In the genomic region with DNA sequence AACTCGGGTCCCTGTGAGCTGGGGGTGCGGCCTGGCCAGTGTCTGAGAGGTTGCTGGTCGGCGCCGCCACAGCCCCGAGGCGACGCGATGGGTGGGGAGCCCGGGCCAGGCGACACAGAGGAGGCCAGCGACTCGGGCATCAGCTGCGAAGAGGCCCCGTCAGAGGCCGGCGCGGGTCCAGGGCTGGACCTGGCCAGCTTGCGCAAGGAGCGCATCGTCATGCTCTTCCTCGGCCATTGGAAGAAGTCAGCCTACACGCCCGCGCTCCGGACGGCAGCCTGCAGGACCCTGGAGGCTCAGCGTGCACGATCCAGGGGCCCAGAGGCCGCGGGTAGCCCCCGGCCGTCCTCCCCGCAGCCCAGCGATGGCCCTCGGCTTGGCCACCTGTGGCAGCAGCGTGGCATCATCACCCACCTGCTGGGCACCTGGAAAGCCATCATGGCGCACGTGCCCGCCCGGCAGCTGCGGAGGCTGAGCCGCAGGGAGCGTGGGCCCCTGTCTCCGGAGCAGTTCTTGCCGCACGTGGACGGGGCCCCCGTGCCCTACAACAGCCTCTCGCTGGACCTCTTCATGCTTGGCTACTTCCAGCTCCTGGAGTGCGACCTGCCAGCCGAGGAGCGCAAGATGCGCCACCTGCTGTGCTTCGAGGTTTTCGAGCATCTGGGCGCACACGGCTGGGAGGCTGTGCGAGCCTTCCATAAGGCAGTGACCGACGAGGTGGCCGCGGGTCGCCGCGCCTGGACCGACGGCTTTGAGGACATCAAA, we compare ENCODE assay signal across 9 mouse cellular contexts. TPM values are rescaled to one million over a fixed set of nuclear protein-coding genes. Genes with fewer than 3 reads are reported as not detected.
DNase-seq lines count a peak whose midpoint lies in the region; ATAC-seq lines count a peak whose summit lies in the region.
"Had no signal": no experiment of that assay in that cellular context is flagged by ENCODE, and none has a peak within 500 bp of the region (broad histone marks: within the 10 kb centered on the region; RNA-seq: fewer than 3 reads in every experiment).

No protein-coding gene starts in this region.

- intact Hi-C loops in heart, postnatal 25 days (cut with DNase I), result no loop called here
- intact Hi-C loops in heart, postnatal 10 days (cut with DNase I), result loop anchor here (5.0 kb wide), 1 partner anchor 137 kb away; no protein-coding TSS in a partner anchor

- no peak overlapping the region for H3K27ac ChIP-seq in heart, embryonic 12.5 days (ENCODE audit: poor library complexity, severe bottlenecking)
- no peak overlapping the region for H3K27ac ChIP-seq in neural tube, embryonic 15.5 days (replicated peaks)

- H3K4me3 ChIP-seq in heart, embryonic 12.5 days, result peak overlapping the region; percentile 36
- H3K4me3 ChIP-seq in neural tube, embryonic 15.5 days (replicated peaks), result peak overlapping the region; percentile 39

- H3K9ac ChIP-seq in heart, embryonic 12.5 days, result peak overlapping the region; percentile 21; the same call in 1 of the 2 replicates
- H3K9ac ChIP-seq in neural tube, embryonic 15.5 days (replicated peaks), result 0 out of 2 replicates have a peak overlapping the region, but pooled peaks have one; percentile 2

- H3K4me1 ChIP-seq in heart, embryonic 12.5 days (replicated peaks), result peaks cover 16% of the 10 kb centered on the region
- peaks cover 18% of the 10 kb centered on the region for H3K4me1 ChIP-seq in neural tube, embryonic 15.5 days

- no peak for DNase-seq in heart, postnatal 25 days (ENCODE audit: low spot score)
- peak; percentile 62 for DNase-seq in embryo, embryonic 11 days
- DNase-seq in heart, postnatal 10 days, result peak; percentile 35 to 36
- DNase-seq in kidney, postnatal 4 days, result peak; percentile 66 to 77
- DNase-seq in right cerebral cortex, adult 18-20 months, result no peak
- no peak for DNase-seq in ovary, postnatal 10 days (ENCODE audit: low spot score)

- H3K9me3 ChIP-seq in heart, embryonic 12.5 days (replicated peaks), result no peaks in the 10 kb centered on the region
- no peaks in the 10 kb centered on the region for H3K9me3 ChIP-seq in neural tube, embryonic 15.5 days (replicated peaks)

- H3K27me3 ChIP-seq in heart, embryonic 12.5 days (replicated peaks), result peaks cover 59% of the 10 kb centered on the region
- H3K27me3 ChIP-seq in neural tube, embryonic 15.5 days (replicated peaks), result peaks cover 50% of the 10 kb centered on the region
- H3K27me3 ChIP-seq: Patski had no signal

- ATAC-seq in heart, embryonic 12.5 days (ENCODE audit: insufficient number of reproducible peaks, low FRiP score), result no peak
- 0 out of 2 replicates have a peak, but pooled peaks have one; percentile 15 for ATAC-seq in neural tube, embryonic 15.5 days (ENCODE audit: low FRiP score)

- H3K36me3 ChIP-seq in heart, embryonic 12.5 days, result no peaks in the 10 kb centered on the region
- H3K36me3 ChIP-seq in neural tube, embryonic 15.5 days, result no peaks in the 10 kb centered on the region

- H3K4me2 ChIP-seq in heart, embryonic 12.5 days, result peak overlapping the region; percentile 69
- peak overlapping the region; percentile 79 for H3K4me2 ChIP-seq in neural tube, embryonic 15.5 days

- 4% methylated on average over 65 of the region's 68 CpGs for WGBS in heart, embryonic 12.5 days
- WGBS in neural tube, embryonic 15.5 days, result 1% methylated on average over 68 of the region's 68 CpGs

RNA-seq across cellular contexts. Expression of gene Klhl30, which starts 5.7 kb away (rescaled TPM):
- polyA plus RNA-seq in heart, embryonic 12.5 days (2016; fragmentation: Nextera tagmentation; extraction: Ambion mirVana), result 44.2 and 46.7 TPM in 2 replicates
- total RNA-seq in heart, postnatal 25 days (2021), result 10 to 100 TPM; 46.3 to 52.0 TPM
- 10 to 100 TPM; 42.8 to 60.1 TPM for total RNA-seq in heart, postnatal 10 days (2021)
- 0.24 and 0.26 TPM in 2 replicates for polyA plus RNA-seq in neural tube, embryonic 15.5 days (2015; fragmentation: Nextera tagmentation; extraction: Ambion mirVana)

RNA-seq across cellular contexts. Expression of gene Erfe, which starts 21.1 kb away (rescaled TPM):
- polyA plus RNA-seq in heart, embryonic 12.5 days (2016; fragmentation: Nextera tagmentation; extraction: Ambion mirVana), result 1.5 and 1.7 TPM in 2 replicates
- total RNA-seq in heart, postnatal 25 days (2021), result under 1 TPM in 1 of 2 experiments, not detected in 1; 0.26 TPM
- under 1 TPM; 0.32 to 0.45 TPM for total RNA-seq in heart, postnatal 10 days (2021)
- polyA plus RNA-seq in neural tube, embryonic 15.5 days (2015; fragmentation: Nextera tagmentation; extraction: Ambion mirVana), result 0.06 and 1.2 TPM in 2 replicates

RNA-seq across cellular contexts. Expression of gene Espnl, which starts 23.2 kb away (rescaled TPM):
- 0.05 and 0.08 TPM in 2 replicates for polyA plus RNA-seq in heart, embryonic 12.5 days (2016; fragmentation: Nextera tagmentation; extraction: Ambion mirVana)
- total RNA-seq in heart, postnatal 25 days (2021), result under 1 TPM in 1 of 2 experiments, not detected in 1; 0.05 TPM
- total RNA-seq in heart, postnatal 10 days (2021), result under 1 TPM in 1 of 2 experiments, not detected in 1; 0.10 TPM
- 0.08 and 0.09 TPM in 2 replicates for polyA plus RNA-seq in neural tube, embryonic 15.5 days (2015; fragmentation: Nextera tagmentation; extraction: Ambion mirVana)

RNA-seq across cellular contexts. Expression of gene Scly, which starts 47.0 kb away (rescaled TPM):
- polyA plus RNA-seq in heart, embryonic 12.5 days (2016; fragmentation: Nextera tagmentation; extraction: Ambion mirVana), result 14.8 and 14.9 TPM in 2 replicates
- total RNA-seq in heart, postnatal 25 days (2021), result 10 to 100 TPM; 17.7 to 18.8 TPM
- total RNA-seq in heart, postnatal 10 days (2021), result 10 to 100 TPM; 13.7 TPM
- polyA plus RNA-seq in neural tube, embryonic 15.5 days (2015; fragmentation: Nextera tagmentation; extraction: Ambion mirVana), result 16.3 and 16.6 TPM in 2 replicates

RNA-seq across cellular contexts. Expression of gene Ilkap, which starts 53.5 kb away (rescaled TPM):
- 104 and 106 TPM in 2 replicates for polyA plus RNA-seq in heart, embryonic 12.5 days (2016; fragmentation: Nextera tagmentation; extraction: Ambion mirVana)
- total RNA-seq in heart, postnatal 25 days (2021), result 10 to 100 TPM; 41.3 to 48.1 TPM
- 10 to 100 TPM; 48.5 to 54.9 TPM for total RNA-seq in heart, postnatal 10 days (2021)
- polyA plus RNA-seq in neural tube, embryonic 15.5 days (2015; fragmentation: Nextera tagmentation; extraction: Ambion mirVana), result 144 and 149 TPM in 2 replicates

Comparison
In these comparisons a context has a peak if more than half of its experiments do, and no peak if none do; other contexts are left out.
1. DNase-seq: peak in embryo, embryonic 11 days (single experiment), heart, postnatal 10 days (2 of 2) and kidney, postnatal 4 days (2 of 2); none in heart, postnatal 25 days (single experiment), right cerebral cortex, adult 18-20 months (single experiment) and ovary, postnatal 10 days (single experiment).